Mouse (Mus musculus): ENCODE results near the gene Fat1. TPM values are rescaled to one million over a fixed set of nuclear protein-coding genes. Genes with fewer than 3 reads are reported as not detected.

The Fat1 gene
- not detected for polyA plus RNA-seq (2017; shearing (Covaris generic))

GRCm38 (mm10) chr8:44934850-44935497 is at the start of gene Fat1:
Fat1 (plus strand) TSS chr8:44935447.

GRCm38 (mm10) chr8:45068759-45069386 is 133.6 kb downstream of the Fat1 start, which contains the start of gene Mtnr1a:
Mtnr1a (plus strand) TSS chr8:45069137.

Other genes starting within 250 kb of the Fat1 start
- gene Mtnr1a, start 133.7 kb downstream of the Fat1 start, polyA plus RNA-seq (2017; shearing (Covaris generic)): not detected